Mouse (Mus musculus): ENCODE measurements around the gene Nck2.

DNA sequence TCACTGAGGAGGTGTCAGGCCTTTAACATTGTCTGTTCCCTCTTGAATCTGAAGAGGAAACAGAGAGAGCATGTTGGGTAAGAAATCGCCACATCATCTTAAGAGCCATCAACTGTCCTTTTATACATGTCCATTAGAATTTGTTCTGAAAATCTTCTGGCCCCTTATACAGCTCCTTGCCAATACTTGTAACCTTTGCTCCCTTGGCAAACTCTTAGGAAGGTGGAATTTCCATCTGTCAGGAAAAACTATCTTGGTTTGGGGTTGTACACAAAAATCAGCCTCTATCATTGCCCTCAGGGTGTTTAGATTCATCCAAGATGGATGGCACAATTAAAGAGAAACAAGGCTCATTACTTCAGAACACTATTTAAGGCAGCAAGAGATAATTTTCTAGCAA is 5.1 kb upstream of the Nck2 start:
- TF ChIP-seq HCFC1 (IDR thresholded peaks at IDR 0.05; ENCODE audit: borderline replicate concordance, insufficient read depth, low read length) (no peak), ZNF384 (IDR thresholded peaks at IDR 0.05; ENCODE audit: low read depth, low read length) (no peak), CHD2 (IDR thresholded peaks at IDR 0.05; ENCODE audit: low read depth, low read length) (no peak), ZC3H11A (IDR thresholded peaks at IDR 0.05; ENCODE audit: borderline replicate concordance, low read depth, low read length) (no peak), MAFK (IDR thresholded peaks at IDR 0.05; ENCODE audit: insufficient read depth, low read depth, low read length) (no peak)
